Mouse (Mus musculus) CH12F3 (cell line): ENCODE data around the gene Capn11.

Source experiments
- in situ Hi-C: fragments of 300-500 bp; cut with MboI; formaldehyde crosslinking; loops from 2 replicates; pipeline ENCODE4 v1.14.3; 2020; ENCODE audit warnings: low sequenced_read_pairs

Gene Capn11

DNA sequence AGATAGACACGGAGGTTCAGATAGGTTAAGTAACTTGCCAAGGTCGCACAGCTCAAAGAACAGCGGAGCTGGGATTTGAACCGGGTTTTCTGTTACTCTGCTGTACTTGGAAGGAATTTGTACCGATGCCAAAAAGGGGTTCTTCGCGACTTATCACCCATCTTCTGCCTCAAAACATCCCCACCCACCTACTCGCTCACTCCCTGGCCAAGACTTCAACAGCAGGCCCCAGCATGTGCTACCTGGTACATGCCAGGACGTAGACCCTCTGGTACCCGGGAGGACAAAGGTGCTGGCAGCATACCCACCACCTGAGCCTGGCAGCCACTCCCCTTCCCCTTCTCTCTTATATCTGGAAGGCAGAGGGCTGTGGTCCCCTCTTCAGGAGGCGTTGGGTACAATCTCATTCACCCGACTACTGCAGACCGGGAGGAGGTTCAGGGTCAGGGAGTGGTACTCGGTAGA is 25.6 kb upstream of the Capn11 start:
- in situ Hi-C loops = no loop called here

DNA sequence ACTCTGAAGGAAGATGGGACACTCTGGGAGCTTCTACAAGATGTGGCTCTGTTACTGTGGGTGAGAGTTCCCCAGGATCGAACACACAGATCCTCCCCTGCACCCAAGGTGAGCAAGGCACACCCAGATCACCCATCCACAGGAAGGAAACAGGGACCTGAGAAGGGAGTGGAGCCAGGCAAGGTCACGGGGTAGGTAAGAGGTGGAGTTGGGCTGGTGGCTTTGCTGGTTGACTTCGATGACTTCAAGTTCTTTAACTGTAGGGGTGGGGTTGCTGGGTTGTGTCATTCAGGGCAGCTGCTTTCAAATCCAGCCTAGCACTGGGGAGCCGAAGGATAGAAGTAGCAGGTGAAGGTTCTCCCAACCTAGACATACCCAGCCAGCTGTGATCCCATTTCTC is 23.7 kb upstream of the Capn11 start:
- in situ Hi-C loops = no loop called here

DNA sequence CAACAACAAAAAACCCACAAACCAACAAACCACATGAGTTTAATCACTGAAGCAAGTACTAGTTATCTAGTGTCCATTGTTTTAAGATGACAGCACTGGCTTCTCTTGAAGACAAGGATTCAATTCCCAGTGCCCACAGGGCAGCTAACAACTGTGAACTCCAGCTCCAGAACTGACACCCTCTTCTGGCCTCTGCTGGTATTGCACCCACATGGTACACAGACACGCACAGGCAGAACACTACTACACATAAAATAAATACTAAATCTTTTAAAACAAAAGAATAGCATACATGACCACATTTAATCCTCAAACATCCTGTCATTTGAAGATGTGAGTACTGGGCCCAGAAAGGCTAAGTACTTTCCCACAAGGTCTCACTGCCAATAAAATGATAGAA is 22.5 kb upstream of the Capn11 start:
- in situ Hi-C loops = no loop called here

DNA sequence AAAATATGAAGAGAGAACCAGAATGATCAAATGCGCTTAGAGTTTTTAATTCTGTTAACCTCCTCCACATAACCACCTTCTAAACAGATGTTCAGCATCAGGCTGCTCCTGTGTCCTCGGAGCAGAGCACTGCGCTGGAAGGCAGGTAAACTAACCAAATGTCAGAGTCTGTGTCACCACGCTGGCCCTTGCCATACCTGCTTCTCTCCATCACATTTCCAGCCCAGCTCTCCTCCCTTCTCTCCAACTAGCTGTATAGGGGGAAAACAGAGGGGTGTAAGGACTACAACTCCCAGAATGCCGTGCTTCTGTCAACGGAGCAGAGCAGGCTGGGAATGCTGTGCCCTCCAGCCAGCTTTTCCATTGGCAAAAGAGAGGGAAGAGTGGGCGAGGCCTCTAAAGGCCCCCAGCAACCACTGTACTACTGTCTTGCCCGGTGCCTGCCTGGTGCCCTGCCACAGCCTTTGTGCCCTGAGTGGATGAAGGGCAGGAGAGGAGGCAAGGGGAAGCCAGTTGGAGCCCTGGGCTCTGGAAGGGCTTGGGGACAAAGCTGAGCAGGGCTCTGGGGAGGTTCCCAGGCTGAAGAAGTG is 21.4 kb upstream of the Capn11 start:
- in situ Hi-C loops = no loop called here

- in situ Hi-C loops = loop anchor here (5.0 kb wide), 1 partner anchor 39 kb away; no protein-coding TSS in a partner anchor
Measured at GRCm38 (mm10) chr17:45678106-45678505, 19.0 kb upstream of the Capn11 start.

DNA sequence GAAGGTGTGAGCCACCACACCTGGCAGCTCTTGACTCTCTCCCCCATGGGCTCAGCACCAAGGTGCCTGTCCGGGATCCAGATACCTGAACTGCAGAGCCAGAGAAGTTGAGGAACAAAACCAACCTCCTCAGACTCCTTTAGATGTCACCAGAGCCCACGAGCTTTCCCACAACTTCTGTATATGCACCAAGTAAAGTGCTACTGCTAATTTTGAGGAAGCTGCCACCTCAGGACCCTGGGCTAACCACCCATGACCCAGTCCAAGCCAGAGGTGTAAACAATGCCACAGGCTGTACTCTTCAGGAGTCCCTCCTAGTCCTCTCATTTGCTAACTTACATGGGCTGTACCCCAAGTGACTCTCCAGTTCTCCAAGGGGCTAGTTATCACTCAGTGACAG is 13.5 kb upstream of the Capn11 start:
- in situ Hi-C loops = loop anchor here (5.0 kb wide), 1 partner anchor 50 kb away; no protein-coding TSS in a partner anchor

DNA sequence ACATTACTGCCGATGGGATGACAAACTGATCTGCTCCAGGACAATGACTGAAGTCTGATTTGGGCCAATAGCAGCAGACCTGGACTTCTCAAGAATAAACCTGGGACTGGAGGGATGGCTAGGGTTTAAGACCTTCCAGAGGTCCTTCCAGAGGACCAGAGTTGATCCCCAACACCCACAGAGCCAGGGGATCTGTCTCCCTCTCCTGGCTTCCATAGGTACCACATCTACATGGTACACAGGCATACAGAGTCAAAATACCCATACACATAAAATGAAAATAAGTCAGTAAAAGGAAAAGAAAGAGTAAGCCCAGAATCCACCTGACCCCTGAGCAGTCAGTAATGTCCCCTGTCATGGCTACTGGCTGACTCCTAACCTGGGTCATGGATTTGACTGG is 12.7 kb upstream of the Capn11 start:
- in situ Hi-C loops = loop anchor here (5.0 kb wide), 1 partner anchor 50 kb away; no protein-coding TSS in a partner anchor

GRCm38 (mm10) chr17:45667986-45668385 is 8.9 kb upstream of the Capn11 start:
- in situ Hi-C loops = no loop called here

DNA sequence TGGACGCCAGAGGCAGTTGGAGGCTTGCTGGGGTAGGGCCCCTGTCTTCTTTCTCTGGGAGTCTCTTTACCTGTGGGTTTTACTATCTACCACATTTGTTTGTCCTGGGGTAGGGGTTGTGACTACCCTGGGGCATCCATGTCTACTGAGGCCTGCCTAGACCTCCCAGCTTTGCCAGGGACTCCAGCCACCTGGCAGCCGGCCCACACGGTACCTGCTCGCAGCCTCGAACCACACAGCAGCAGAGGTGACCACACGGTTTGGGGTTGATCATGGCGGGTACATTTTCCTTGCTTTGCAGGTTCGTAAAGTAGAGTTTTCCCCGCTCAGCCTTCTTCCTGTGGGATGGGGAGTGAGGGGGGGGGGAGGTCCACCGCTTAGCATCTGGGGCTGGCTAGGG is 8.4 kb upstream of the Capn11 start:
- in situ Hi-C loops = no loop called here

DNA sequence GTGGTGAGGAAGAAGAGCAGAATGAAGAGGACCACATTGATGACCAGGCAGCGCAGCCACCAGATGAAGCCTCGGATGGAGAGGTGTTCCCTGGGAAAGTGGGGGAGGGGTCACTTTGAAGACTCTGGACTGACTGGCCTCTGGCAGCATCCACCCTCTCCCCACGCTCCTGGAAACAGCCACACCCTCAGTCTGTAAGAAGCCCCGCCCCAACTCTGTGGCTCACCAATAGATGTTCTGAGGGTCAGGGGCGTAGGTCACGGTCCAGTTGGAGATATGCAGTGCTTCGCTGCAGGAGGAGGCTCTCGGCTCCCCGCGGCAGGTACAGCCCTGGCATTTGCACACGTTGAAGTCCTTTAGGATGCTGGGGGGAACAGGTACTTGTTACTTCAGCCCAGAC is 7.0 kb upstream of the Capn11 start:
- in situ Hi-C loops = no loop called here

GRCm38 (mm10) chr17:45664608-45665007 is 5.5 kb upstream of the Capn11 start:
- in situ Hi-C loops = no loop called here

DNA sequence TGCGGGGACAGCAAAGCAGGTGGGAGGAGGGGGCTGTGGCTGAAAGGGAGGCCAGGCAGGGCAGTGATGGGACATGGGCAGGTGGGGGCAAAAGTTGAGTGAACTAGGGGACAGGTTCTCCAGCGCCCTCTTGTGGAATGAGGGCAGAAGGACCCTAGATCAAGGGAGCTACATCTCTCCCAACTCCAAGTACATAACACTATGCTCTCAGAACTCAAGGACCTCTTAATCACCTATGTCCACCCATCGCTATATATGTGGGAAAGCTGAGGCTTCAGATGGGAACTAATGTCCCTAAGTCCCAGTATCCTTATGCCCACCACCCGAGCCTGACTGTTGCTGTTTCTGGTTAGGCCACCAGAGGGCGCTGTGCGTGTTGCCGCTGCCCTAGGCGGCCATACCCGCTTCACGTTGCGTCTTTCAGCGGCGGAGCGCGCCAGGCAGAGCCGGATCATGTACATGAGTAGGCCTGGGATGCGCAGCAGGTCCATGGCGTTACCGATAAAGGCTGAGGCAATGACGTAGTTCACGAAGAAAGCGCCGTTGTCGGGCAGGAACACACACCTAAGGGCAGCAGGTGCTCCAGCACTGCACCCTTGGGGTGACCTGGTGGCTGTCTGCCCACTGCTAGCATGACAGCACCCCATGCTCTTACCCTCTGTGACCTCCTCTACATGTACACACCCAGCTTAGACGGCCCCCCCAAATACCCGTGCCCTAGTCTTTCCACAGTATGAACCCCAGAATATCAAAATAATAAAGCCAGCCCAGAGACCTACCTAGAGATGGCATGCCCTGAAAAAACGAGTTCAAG is 4.2 kb upstream of the Capn11 start:
- in situ Hi-C loops = no loop called here

DNA sequence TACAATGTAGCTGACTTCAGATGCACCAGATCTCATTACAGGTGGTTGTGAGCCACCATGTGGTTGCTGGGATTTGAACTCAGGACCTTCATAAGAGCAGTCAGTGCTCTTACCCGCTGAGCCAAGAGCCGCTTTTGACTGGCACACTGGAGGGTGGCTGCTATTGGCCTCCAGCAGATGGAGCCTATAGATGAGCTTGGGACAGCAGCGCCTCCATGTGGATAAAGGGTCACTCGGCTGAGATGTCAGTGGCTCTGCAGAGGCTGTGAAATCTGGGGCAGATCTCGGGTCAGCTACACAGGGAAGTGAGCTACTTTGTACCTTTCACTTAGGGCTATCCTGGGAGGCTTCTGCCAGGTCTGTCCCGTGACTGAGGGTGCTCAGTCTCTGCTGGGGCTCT is 3.3 kb downstream of the Capn11 start:
- in situ Hi-C loops = no loop called here

- in situ Hi-C loops = no loop called here
Measured at GRCm38 (mm10) chr17:45653233-45653632, 5.9 kb downstream of the Capn11 start.

GRCm38 (mm10) chr17:45644185-45644584 is 14.9 kb downstream of the Capn11 start:
- in situ Hi-C loops = no loop called here

DNA sequence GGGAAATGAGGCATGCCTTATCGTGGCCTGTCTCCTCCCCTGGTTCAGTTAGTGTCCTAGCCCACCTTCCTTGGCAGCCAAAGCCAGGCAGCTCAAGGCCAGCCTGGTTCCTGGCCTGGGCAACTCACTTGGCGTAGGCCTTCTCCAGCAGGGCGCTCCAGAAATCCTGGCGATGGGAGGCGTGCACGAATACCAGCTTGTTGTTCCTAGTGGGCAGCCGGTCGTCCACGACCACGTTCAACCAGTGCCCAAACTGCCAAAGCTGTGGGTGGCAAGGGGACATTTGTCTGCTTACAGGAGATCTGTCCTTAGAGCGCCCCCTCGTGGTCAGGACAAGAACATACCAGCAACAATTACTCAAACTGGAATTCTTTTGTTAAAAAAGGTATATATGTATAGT is 16.4 kb downstream of the Capn11 start:
- in situ Hi-C loops = no loop called here

GRCm38 (mm10) chr17:45641981-45642380 is 17.1 kb downstream of the Capn11 start:
- in situ Hi-C loops = no loop called here

- in situ Hi-C loops = no loop called here
Measured at GRCm38 (mm10) chr17:45638596-45639295, 20.4 kb downstream of the Capn11 start.

DNA sequence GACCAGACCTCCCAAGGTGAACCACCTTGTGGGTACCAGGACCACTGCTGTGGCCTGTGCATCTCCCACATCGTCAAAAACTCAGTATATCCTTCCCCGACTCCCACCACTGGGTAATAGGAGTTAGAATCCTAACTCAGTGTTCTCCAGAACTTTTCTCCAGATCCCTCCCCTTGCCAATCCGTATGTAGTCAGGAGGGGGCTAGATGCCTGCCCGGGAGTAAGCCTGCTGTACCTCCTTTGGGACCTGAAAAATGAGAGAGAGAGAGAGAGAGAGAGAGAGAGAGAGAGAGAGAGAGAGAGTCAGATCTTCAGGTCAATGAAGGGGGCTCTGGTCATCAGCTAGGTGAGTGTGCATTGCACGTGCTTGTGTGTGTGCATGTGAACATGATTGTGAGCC is 25.1 kb downstream of the Capn11 start:
- in situ Hi-C loops = no loop called here

GRCm38 (mm10) chr17:45631940-45632339 is 27.2 kb downstream of the Capn11 start:
- in situ Hi-C loops = no loop called here

DNA sequence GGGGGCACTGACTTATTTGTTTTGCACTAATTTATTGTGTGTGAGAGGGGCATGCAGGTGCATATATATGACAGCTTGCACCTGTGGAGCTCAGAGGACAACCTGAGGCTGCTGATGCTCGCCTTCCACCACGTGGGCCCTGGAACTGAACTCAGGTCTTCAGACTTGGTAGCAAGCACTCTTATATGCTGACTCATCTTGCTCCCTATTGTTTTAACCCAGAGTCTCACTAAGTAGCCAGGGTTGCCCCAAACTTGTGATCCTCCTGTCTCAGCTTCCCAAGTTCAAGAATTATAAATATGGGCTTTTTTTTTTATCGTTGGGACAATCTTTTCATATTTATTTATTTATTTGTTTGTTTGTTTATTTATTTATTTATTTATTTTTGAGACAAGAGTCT is 28.1 kb downstream of the Capn11 start:
- in situ Hi-C loops = no loop called here
